Mouse (Mus musculus): ENCODE measurements around the gene Gm21882.
"Not testable (repeated sequence)": the region's sequence is repeated elsewhere in the genome, so short reads cannot be mapped to it uniquely, and the experiment has no call there.

Gene Gm21882

GRCm38 (mm10) chrY:40381423-40381822, at the start of gene Gm21882:
Gene Gm21882, minus strand, starts transcription at chrY:40381523.
- not testable (repeated sequence) for DNase-seq

Measured in thymus, adult 18-20 months (tissue).